Mouse (Mus musculus): Measurements from ENCODE around the gene Suox.
"Not testable (repeated sequence)": the region's sequence is repeated elsewhere in the genome, so short reads cannot be mapped to it uniquely, and the experiment has no call there.

The Suox gene

DNA sequence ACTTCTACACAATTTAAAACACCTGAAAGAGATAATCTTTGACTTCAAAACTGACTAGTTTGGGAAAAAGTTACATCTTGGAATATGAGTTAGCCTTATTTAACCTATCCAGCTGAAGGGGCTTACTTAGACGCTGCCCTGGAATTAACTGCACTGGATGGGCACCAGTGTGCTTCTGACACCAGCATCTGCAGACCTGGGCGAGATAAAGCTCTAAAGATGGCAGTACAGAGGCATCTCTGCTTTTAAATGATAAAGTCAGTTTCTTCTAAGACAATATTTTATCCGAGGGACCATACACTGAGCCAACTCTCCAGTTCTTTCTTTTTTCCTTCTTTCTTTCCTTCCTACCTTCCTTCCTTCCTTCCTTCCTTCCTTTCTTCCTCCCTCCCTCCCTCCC is 9.1 kb downstream of the Suox start:
- no peak for DNase-seq (ENCODE audit: low read depth in 1 of 2, low spot score in 2 of 2)

GRCm38 (mm10) chr10:128663441-128664220 is 10.2 kb downstream of the Suox start:
- DNase-seq (ENCODE audit: low read depth in 1 of 2, low spot score in 2 of 2), result no peak

DNA sequence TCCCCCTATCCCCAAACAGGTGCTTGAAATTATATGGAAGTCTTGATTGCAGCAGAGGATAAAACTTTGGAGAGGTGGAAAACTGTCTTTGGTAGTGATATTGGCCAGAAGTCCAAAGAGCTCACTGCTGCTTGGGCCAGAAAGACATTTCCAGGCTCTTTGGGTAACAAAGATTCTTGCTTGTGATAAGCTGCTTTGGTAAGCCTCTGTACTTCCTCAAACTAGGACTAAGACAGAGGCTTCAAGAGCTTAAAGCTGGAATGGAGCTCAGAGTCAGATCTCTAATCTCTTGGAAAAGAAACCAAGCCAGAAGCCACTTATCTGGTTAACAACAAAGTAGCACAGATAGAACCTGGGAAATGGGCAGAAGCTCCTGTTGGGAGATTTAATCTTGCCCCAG is 11.4 kb downstream of the Suox start:
- DNase-seq (ENCODE audit: low read depth in 1 of 2, low spot score in 2 of 2), result no peak

GRCm38 (mm10) chr10:128659490-128659889 is 14.4 kb downstream of the Suox start:
- no peak for DNase-seq (ENCODE audit: low read depth in 1 of 2, low spot score in 2 of 2)

DNA sequence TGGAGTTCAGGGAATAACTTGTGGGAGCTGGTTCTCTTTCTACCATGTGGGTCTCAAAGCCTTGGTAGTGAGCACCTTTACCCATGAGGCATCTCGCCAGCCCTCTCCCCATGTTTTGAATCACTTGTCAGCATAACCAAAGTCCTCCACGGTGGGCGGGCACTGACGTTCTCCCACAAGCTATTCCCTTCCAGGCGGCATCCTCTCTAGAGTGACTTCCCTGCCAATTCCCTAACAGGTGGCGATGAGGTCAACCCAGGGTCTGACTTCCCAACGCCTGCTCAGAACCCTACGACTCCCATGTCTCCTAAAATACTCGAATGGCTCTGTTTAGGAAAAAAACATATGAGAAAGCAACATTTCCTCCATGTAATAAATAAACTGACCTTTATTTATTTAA is 16.0 kb downstream of the Suox start:
- no peak for DNase-seq (ENCODE audit: low read depth in 1 of 2, low spot score in 2 of 2)

- no peak for DNase-seq (ENCODE audit: low read depth in 1 of 2, low spot score in 2 of 2)
Measured at GRCm38 (mm10) chr10:128656731-128657130, 17.1 kb downstream of the Suox start.

DNA sequence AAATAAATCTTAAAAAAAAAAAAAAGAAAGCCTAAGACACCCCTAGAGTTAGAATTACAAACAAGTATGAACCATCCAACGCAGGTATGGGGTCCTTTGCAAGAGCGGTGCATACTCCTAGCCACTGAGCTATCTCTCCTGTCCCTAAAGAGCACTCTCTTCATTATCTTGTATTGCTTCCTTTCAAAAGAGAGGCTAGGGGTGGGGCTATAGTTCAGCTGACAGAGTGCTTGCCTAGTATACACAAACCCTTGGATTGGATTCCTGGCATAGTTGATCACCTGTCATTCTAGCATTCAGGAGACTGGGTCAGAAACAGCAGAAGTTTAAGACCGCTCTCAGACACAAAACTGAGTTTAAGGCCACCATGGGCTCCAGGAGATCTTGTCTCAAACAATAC is 18.6 kb downstream of the Suox start:
- DNase-seq (ENCODE audit: low read depth in 1 of 2, low spot score in 2 of 2), result no peak

DNA sequence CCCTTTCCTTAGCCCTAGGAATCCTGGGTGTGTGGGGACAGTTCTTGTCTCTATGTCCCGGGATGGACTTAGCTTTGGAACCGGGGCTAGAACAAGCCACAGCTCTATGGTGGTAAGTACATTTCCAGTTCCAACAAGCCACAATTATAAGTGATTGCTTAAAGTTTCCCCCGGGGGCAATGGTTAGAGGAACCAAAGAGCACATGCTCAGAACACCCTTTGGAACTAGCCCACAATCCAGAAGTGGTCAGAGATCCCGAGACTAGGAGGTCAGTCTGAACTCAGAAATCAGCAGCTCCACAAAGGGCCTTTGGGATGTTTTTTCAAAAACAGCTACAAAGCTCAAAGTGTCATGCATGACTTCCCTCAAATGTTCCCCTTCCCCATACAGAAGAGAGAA is 20.0 kb downstream of the Suox start:
- no peak for DNase-seq (ENCODE audit: low read depth in 1 of 2, low spot score in 2 of 2)

GRCm38 (mm10) chr10:128646139-128647089 is 27.5 kb downstream of the Suox start:
- DNase-seq (ENCODE audit: low read depth in 1 of 2, low spot score in 2 of 2), result no peak

- no peak for DNase-seq (ENCODE audit: low read depth in 1 of 2, low spot score in 2 of 2)
Measured at GRCm38 (mm10) chr10:128645111-128646011, 28.5 kb downstream of the Suox start, which contains the start of gene Ikzf4. Ikzf4 (minus strand) TSS chr10:128645991.

- DNase-seq (ENCODE audit: low read depth in 1 of 2, low spot score in 2 of 2), result no peak
Measured at GRCm38 (mm10) chr10:128642749-128643148, 31.1 kb downstream of the Suox start.

DNA sequence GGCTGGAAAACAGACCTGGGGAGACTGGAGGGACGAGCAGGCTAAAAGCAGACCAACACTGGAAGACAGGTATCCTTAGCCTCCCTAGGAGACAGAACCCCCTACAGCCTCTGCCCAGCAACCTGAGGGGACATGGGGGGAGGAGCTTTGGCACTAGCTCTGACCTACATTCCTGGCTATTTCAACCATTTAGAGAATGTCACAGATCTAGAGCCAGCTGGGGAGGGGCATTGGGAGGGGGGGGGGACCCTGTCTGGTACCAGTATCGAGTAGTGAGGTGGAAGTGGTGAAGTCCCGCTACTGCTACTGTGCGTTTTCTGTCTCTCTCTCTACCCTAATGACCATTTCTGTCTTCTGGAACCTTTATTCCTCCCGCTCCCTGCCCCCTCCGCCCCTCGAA is 32.0 kb downstream of the Suox start:
- no peak for DNase-seq (ENCODE audit: low read depth in 1 of 2, low spot score in 2 of 2)

DNA sequence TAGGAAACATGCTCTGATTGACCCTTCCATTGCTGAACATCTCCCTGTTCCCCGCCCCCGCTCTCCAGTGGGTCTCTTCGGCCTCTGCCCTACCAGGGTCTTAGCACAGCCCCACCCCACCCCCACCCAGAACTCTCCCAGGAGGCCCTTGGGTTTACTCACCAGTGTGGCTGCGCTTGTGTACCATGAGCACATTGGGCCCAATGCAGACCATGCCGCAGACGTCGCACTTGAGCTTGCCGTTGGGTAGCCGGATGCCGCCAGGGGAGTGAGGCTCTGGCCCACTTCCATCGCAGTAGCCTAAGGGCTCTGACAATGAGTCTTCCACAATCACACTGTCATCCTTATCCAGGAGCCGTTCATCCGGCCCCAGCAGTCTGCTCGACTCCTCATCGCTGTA is 33.0 kb downstream of the Suox start:
- DNase-seq (ENCODE audit: low read depth in 1 of 2, low spot score in 2 of 2), result no peak

DNA sequence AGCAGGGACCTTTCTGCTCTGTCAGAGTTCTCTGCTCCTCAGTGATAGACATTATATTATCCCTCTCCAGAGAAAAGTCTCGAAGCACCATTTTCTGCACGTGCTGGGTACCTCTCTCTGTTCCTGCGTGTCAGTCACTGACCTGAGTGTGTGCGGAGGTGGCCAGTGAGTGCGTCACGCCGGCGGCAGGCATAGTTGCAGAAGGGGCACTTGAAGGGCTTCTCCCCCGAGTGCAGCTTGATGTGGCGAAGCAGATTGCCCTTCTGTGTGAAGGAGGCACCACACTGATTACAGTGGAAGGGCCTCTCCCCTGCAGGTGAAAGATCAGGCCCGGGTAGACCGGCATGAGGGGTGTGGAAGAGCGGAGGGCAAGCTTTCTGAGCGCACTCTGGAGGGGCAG is 33.9 kb downstream of the Suox start:
- no peak for DNase-seq (ENCODE audit: low read depth in 1 of 2, low spot score in 2 of 2)

DNA sequence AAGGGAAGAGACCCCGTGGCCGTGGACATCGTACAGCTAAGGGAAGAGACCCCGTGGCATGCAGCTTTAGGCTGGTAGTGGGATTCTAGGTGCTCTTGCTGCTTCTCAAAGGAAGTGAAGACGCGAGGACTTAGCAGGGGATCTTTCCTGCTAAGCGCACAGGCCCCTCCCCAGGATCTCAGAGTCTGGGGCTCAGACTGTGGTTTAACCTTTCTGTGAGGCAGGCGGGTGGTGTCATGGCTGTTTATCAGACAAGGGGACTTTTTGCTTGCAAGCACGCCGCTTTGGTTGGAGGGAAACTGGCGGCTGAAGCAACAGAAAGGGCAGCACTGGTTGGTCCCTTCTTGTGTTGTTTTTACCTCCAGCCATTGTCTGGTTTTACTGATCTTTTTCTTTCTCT is 36.9 kb downstream of the Suox start:
- no peak for DNase-seq (ENCODE audit: low read depth in 1 of 2, low spot score in 2 of 2)

- no peak for DNase-seq (ENCODE audit: low read depth in 1 of 2, low spot score in 2 of 2)
Measured at GRCm38 (mm10) chr10:128636561-128636960, 37.3 kb downstream of the Suox start.

- DNase-seq (ENCODE audit: low read depth in 1 of 2, low spot score in 2 of 2), result no peak
Measured at GRCm38 (mm10) chr10:128635697-128636096, 38.2 kb downstream of the Suox start.

DNA sequence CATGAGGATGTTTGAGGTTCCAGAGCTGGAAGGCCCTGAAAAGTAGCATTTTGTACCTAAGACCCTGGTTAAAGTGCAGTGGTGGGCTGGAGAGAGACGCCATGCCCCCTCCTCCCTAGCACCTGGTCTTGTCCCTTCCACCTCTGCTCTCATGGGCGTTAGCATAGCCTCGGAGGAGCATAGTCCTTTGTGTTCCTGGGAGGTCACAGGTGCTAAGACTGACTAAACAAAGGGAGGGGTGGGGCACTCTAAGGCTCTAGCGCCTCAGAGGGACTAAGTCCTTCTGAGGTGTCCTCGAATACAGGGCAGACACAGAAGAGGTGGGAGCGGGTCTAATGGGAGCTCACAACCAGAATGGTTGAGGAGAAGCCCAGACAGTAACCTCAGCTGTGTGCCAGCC is 42.3 kb downstream of the Suox start:
- no peak for DNase-seq (ENCODE audit: low read depth in 1 of 2, low spot score in 2 of 2)

DNA sequence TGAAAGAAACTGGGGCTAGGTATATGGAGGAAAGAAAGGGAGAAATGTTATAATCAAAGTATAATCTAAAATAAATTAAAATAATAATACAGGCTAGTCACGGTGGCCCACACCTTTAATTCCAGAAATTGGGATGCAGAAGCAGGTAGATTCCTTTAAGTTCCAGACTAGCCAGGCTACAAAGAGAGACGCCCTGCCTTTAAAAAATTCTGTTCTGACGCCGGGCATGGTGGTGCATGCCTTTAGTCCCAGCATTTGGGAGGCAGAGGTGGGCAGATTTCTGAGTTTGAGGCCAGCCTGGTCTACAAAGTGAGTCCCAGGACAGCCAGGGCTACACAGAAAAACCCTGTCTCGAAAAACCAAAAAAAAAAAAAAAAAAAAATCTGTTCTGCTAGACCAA is 43.6 kb downstream of the Suox start:
- not testable (repeated sequence) for DNase-seq (ENCODE audit: low read depth in 1 of 2, low spot score in 2 of 2)

- DNase-seq (ENCODE audit: low read depth in 1 of 2, low spot score in 2 of 2), result no peak
Measured at GRCm38 (mm10) chr10:128629746-128630145, 44.1 kb downstream of the Suox start.
